Mouse (Mus musculus) left cerebral cortex, adult 9 months (tissue): ENCODE measurements around the gene Gm11077.

Experiments
- DNase-seq, 2 experiments: peaks; one replicate each; pipeline ENCODE4 v3.0.0; 2022; ENCODE audit warnings: low spot score in 2 of 2

Gm11077 gene

GRCm38 (mm10) chr6:140729272-140729671 is at the start of gene Gm11077:
TSS of gene Gm11077 (plus strand) at chr6:140729284.
- DNase-seq, result no peak

- no peak for DNase-seq
Measured at GRCm38 (mm10) chr6:140680713-140681112, 48.4 kb upstream of the Gm11077 start.

GRCm38 (mm10) chr6:140682829-140683228 is 46.3 kb upstream of the Gm11077 start:
- DNase-seq, result no peak

GRCm38 (mm10) chr6:140684403-140684802 is 44.7 kb upstream of the Gm11077 start:
- DNase-seq, result no peak

- no peak for DNase-seq
Measured at GRCm38 (mm10) chr6:140689617-140690404, 39.3 kb upstream of the Gm11077 start.

- DNase-seq, result no peak
Measured at GRCm38 (mm10) chr6:140692160-140692559, 36.9 kb upstream of the Gm11077 start.

GRCm38 (mm10) chr6:140696192-140696879 is 32.7 kb upstream of the Gm11077 start:
- no peak for DNase-seq

GRCm38 (mm10) chr6:140697994-140698393 is 31.1 kb upstream of the Gm11077 start:
- peak in 1 of 2 experiments; percentile 34 for DNase-seq

GRCm38 (mm10) chr6:140698596-140698995 is 30.5 kb upstream of the Gm11077 start:
- no peak for DNase-seq

- no peak for DNase-seq
Measured at GRCm38 (mm10) chr6:140701259-140701658, 27.8 kb upstream of the Gm11077 start.

- DNase-seq, result no peak
Measured at GRCm38 (mm10) chr6:140705132-140705531, 24.0 kb upstream of the Gm11077 start.

- DNase-seq, result no peak
Measured at GRCm38 (mm10) chr6:140706056-140706455, 23.0 kb upstream of the Gm11077 start.

- no peak for DNase-seq
Measured at GRCm38 (mm10) chr6:140708059-140708458, 21.0 kb upstream of the Gm11077 start.

GRCm38 (mm10) chr6:140709415-140710107 is 19.5 kb upstream of the Gm11077 start:
- no peak for DNase-seq

- DNase-seq, result peak in 1 of 2 experiments; percentile 79
Measured at GRCm38 (mm10) chr6:140712754-140713153, 16.3 kb upstream of the Gm11077 start.

GRCm38 (mm10) chr6:140714905-140715365 is 14.1 kb upstream of the Gm11077 start:
- peak in 1 of 2 experiments; percentile 70 for DNase-seq

GRCm38 (mm10) chr6:140722058-140722457 is 7.0 kb upstream of the Gm11077 start:
- no peak for DNase-seq

GRCm38 (mm10) chr6:140730669-140731401 is 1.8 kb downstream of the Gm11077 start:
- DNase-seq, result no peak

- peak; percentile 19 to 23 for DNase-seq
Measured at GRCm38 (mm10) chr6:140731402-140731730, 2.3 kb downstream of the Gm11077 start.

GRCm38 (mm10) chr6:140732971-140733640 is 4.0 kb downstream of the Gm11077 start:
- no peak for DNase-seq

- DNase-seq, result peak in 1 of 2 experiments; percentile 35
Measured at GRCm38 (mm10) chr6:140733641-140733986, 4.5 kb downstream of the Gm11077 start.
